Mouse (Mus musculus) kidney, adult 2 months (tissue): ENCODE data around the gene Card10. TPM values are rescaled to one million over a fixed set of nuclear protein-coding genes. Genes with fewer than 3 reads are reported as not detected.
A peak's percentile ranks its signal among the peaks of the same experiment; 100 is the strongest.

ENCODE experiments used
- DNase-seq: peaks from one replicate; pipeline ENCODE4 v3.0.0; 2021
- H3K27ac ChIP-seq: fragments of 200-500 bp; 2 replicates; pipeline ENCODE4 v1.5.1; 2012; ENCODE audit warnings: low read depth, low read length, control low read depth, inconsistent platforms; ENCODE audit not compliant: insufficient read depth
- H3K27me3 ChIP-seq: fragments of 200-500 bp; replicated peaks from 2 replicates; pipeline ENCODE4 v1.6.1; 2012; ENCODE audit warnings: mild to moderate bottlenecking, moderate library complexity, low read length, inconsistent platforms; ENCODE audit not compliant: control insufficient read depth, insufficient read depth
- H3K36me3 ChIP-seq: fragments of 200-500 bp; 2 replicates; pipeline ENCODE4 v1.6.1; 2012; ENCODE audit warnings: mild to moderate bottlenecking, moderate library complexity, low read length, inconsistent platforms; ENCODE audit not compliant: control insufficient read depth, insufficient read depth
- H3K4me1 ChIP-seq: fragments of 200-500 bp; 2 replicates; pipeline ENCODE4 v1.6.1; 2011; ENCODE audit warnings: low read length; ENCODE audit not compliant: control insufficient read depth, insufficient read depth
- H3K4me3 ChIP-seq: fragments of 200-500 bp; 2 replicates; pipeline ENCODE4 v1.5.1; 2011; ENCODE audit warnings: mild to moderate bottlenecking, low read depth, low read length, control low read depth; ENCODE audit not compliant: insufficient read depth
- CTCF ChIP-seq: fragments of 200-500 bp; conservative IDR thresholded peaks from 2 replicates; pipeline ENCODE4 v1.5.1; 2011; ENCODE audit warnings: low read depth, mild to moderate bottlenecking, control low read depth, low read length, moderate library complexity, mixed read lengths; ENCODE audit not compliant: insufficient read depth, insufficient read length
- POLR2A ChIP-seq: fragments of 200-500 bp; IDR thresholded peaks from one replicate; pipeline ENCODE4 v1.6.1; 2011; ENCODE audit warnings: low read depth, low read length, control low read depth
- WGBS: fragments of 180-500 bp; shearing (Covaris S2); methylation state at CpG from one replicate; pipeline ENCODE4 v1.1.7; 2018; 5-methylcytosine and 5-hydroxymethylcytosine counted together
- polyA plus RNA-seq: library from polyadenylated mRNA; depleted of rRNA; stranded (reverse); fragments of >200 nt; gene quantifications from 2 replicates; pipeline ENCODE4 v1.2.3, GENCODE M21; 2012

Gene Card10
- polyA plus RNA-seq, 1 experiment: 80.4 TPM

GRCm38 (mm10) chr15:78772368-78772763 is 30.5 kb downstream of the Card10 start:
- Histone ChIP-seq H3K36me3 (peaks cover 1% of the 10 kb centered on the region; the same call in 1 of the 2 replicates), H3K4me1 (no peaks in the 10 kb centered on the region), H3K4me3 (peak overlapping the region; percentile 25), H3K27me3 (no peaks in the 10 kb centered on the region), H3K27ac (peak overlapping the region; percentile 86)
- 63% methylated on average over 4 of the region's 4 CpGs for WGBS
- peak; percentile 67 for DNase-seq
- TF ChIP-seq CTCF (no peak), POLR2A (no peak)

- peak; percentile 76 for DNase-seq
- H3K27me3 ChIP-seq: no peaks in the 10 kb centered on the region
- WGBS: 59% methylated on average over 19 of the region's 19 CpGs
- peak overlapping the region; percentile 86 for H3K27ac ChIP-seq
- no peak for TF ChIP-seq CTCF
- H3K4me1 ChIP-seq: no peaks in the 10 kb centered on the region
- peak overlapping the region; percentile 29 for H3K4me3 ChIP-seq
- H3K36me3 ChIP-seq: peaks cover 1% of the 10 kb centered on the region; the same call in 1 of the 2 replicates
Measured at GRCm38 (mm10) chr15:78771531-78772367, 31.1 kb downstream of the Card10 start.

GRCm38 (mm10) chr15:78770983-78771355 is 31.9 kb downstream of the Card10 start:
- peak overlapping the region; percentile 74 for H3K27ac ChIP-seq
- peak overlapping the region; percentile 29 for H3K4me3 ChIP-seq
- WGBS: 49% methylated on average over 5 of the region's 5 CpGs
- H3K27me3 ChIP-seq: no peaks in the 10 kb centered on the region
- TF ChIP-seq CTCF (no peak), POLR2A (no peak)
- H3K4me1 ChIP-seq: no peaks in the 10 kb centered on the region
- DNase-seq: no peak
- no peaks in the 10 kb centered on the region for H3K36me3 ChIP-seq

GRCm38 (mm10) chr15:78770234-78770982 is 32.4 kb downstream of the Card10 start:
- Histone ChIP-seq H3K36me3 (no peaks in the 10 kb centered on the region), H3K27ac (no peak overlapping the region), H3K4me3 (no peak overlapping the region), H3K27me3 (no peaks in the 10 kb centered on the region), H3K4me1 (no peaks in the 10 kb centered on the region)
- DNase-seq: no peak
- TF ChIP-seq CTCF (no peak), POLR2A (no peak)
- 51% methylated on average over 9 of the region's 9 CpGs for WGBS

- Histone ChIP-seq H3K36me3 (no peaks in the 10 kb centered on the region), H3K27me3 (no peaks in the 10 kb centered on the region), H3K4me1 (no peaks in the 10 kb centered on the region), H3K27ac (no peak overlapping the region), H3K4me3 (no peak overlapping the region)
- 93% methylated on average over 4 of the region's 4 CpGs for WGBS
- TF ChIP-seq POLR2A (no peak), CTCF (no peak)
- no peak for DNase-seq
Measured at GRCm38 (mm10) chr15:78769064-78769463, 33.8 kb downstream of the Card10 start.

GRCm38 (mm10) chr15:78763704-78764103 is 39.1 kb downstream of the Card10 start:
- TF ChIP-seq POLR2A (no peak), CTCF (no peak)
- H3K4me3 ChIP-seq: no peak overlapping the region
- no peaks in the 10 kb centered on the region for H3K27me3 ChIP-seq
- no peaks in the 10 kb centered on the region for H3K36me3 ChIP-seq
- no peak overlapping the region for H3K27ac ChIP-seq
- H3K4me1 ChIP-seq: no peaks in the 10 kb centered on the region
- DNase-seq: no peak
- WGBS: 56% methylated on average over 5 of the region's 5 CpGs

GRCm38 (mm10) chr15:78763210-78763609 is 39.6 kb downstream of the Card10 start:
- Histone ChIP-seq H3K27ac (no peak overlapping the region), H3K4me3 (no peak overlapping the region), H3K27me3 (no peaks in the 10 kb centered on the region), H3K36me3 (no peaks in the 10 kb centered on the region), H3K4me1 (no peaks in the 10 kb centered on the region)
- no peak for TF ChIP-seq POLR2A
- no peak for TF ChIP-seq CTCF
- WGBS: 29% methylated on average over 9 of the region's 10 CpGs
- no peak for DNase-seq
